Mouse (Mus musculus) cerebellum, adult 9-10 months (tissue): ENCODE results near the gene Olfr1494.

Experiments used
- DNase-seq: peaks from one replicate; pipeline ENCODE4 v3.0.0; 2022

Gene Olfr1494

GRCm38 (mm10) chr19:13739428-13739827 is at the start of gene Olfr1494:
Olfr1494 (plus strand) TSS chr19:13739728.
- DNase-seq = no peak

GRCm38 (mm10) chr19:13696968-13697367 is 42.6 kb upstream of the Olfr1494 start, which contains the start of gene Olfr1491:
Olfr1491 (plus strand) TSS chr19:13697268.
- no peak for DNase-seq

GRCm38 (mm10) chr19:13722978-13723377 is 16.6 kb upstream of the Olfr1494 start, which contains the start of gene Olfr1493-ps1:
Olfr1493-ps1 (plus strand) TSS chr19:13723278.
- DNase-seq = no peak

GRCm38 (mm10) chr19:13749366-13749765 is 9.8 kb downstream of the Olfr1494 start:
- peak; percentile 56 for DNase-seq

- DNase-seq = no peak
Observed at GRCm38 (mm10) chr19:13764306-13764705, 24.8 kb downstream of the Olfr1494 start, which contains the start of gene Olfr1495. Olfr1495 (plus strand) TSS chr19:13764606.

GRCm38 (mm10) chr19:13768565-13769276 is 29.2 kb downstream of the Olfr1494 start:
- DNase-seq = peak; percentile 58

GRCm38 (mm10) chr19:13777578-13777977 is 38.0 kb downstream of the Olfr1494 start, which contains the start of gene Olfr1496:
Olfr1496 (plus strand) TSS chr19:13777878.
- no peak for DNase-seq

GRCm38 (mm10) chr19:13798102-13798501 is 58.6 kb downstream of the Olfr1494 start, which contains the start of gene Olfr1497:
Olfr1497 (minus strand) TSS chr19:13798202.
- no peak for DNase-seq
